Mouse (Mus musculus): ENCODE data around the gene Bmp6. TPM values are rescaled to one million over a fixed set of nuclear protein-coding genes. Genes with fewer than 3 reads are reported as not detected.

The Bmp6 gene
- polyA plus RNA-seq, 1 experiment from 2014 or later: 2.4 TPM

DNA sequence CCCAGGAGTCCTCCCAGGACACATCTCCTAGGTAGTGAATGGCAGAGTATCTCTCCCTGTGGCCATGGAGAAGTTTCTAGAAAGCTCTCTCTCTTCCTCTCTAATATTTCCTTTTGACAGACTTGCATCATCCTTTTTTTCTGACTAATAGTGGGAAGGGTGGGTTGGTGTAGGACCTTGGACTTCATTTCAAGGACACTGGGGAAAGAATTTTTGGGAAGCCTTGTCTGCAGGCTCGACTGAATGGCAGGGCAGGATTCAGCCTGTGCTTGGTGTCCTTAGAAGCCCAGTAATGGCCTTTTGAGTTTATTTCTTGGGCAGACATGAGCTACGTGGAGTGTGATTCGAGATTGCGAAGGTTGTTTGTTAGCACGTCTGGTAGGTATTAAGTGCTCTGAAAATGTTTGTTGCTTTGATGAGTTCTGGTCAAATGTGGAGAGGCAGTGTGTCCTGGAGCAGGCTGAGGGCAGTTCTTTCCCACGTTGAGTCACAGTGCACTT lies 103.7 kb downstream of the Bmp6 start:
- no peak overlapping the region for H3K9ac ChIP-seq (replicated peaks)
- 94% methylated on average over 6 of the region's 6 CpGs for WGBS
- no peaks in the 10 kb centered on the region for H3K4me1 ChIP-seq (replicated peaks)
- no peak overlapping the region for H3K27ac ChIP-seq
- H3K27me3 ChIP-seq: no peaks in the 10 kb centered on the region
- H3K36me3 ChIP-seq: no peaks in the 10 kb centered on the region
- no peak for ATAC-seq
- no peaks in the 10 kb centered on the region for H3K9me3 ChIP-seq
- H3K4me3 ChIP-seq (replicated peaks): no peak overlapping the region
- H3K4me2 ChIP-seq (replicated peaks): no peak overlapping the region

GRCm38 (mm10) chr13:38450051-38450971 lies 105.4 kb downstream of the Bmp6 start:
- Histone ChIP-seq H3K9ac (replicated peaks) (no peak overlapping the region), H3K4me3 (replicated peaks) (no peak overlapping the region), H3K27me3 (no peaks in the 10 kb centered on the region), H3K27ac (no peak overlapping the region), H3K9me3 (no peaks in the 10 kb centered on the region), H3K36me3 (no peaks in the 10 kb centered on the region), H3K4me1 (replicated peaks) (no peaks in the 10 kb centered on the region), H3K4me2 (replicated peaks) (no peak overlapping the region)
- no peak for ATAC-seq
- WGBS: 67% methylated on average over 20 of the region's 20 CpGs

GRCm38 (mm10) chr13:38451446-38451845 lies 106.5 kb downstream of the Bmp6 start:
- H3K27me3 ChIP-seq: no peaks in the 10 kb centered on the region
- no peaks in the 10 kb centered on the region for H3K36me3 ChIP-seq
- H3K27ac ChIP-seq: no peak overlapping the region
- H3K4me3 ChIP-seq (replicated peaks): no peak overlapping the region
- no peaks in the 10 kb centered on the region for H3K4me1 ChIP-seq (replicated peaks)
- no peak overlapping the region for H3K9ac ChIP-seq (replicated peaks)
- H3K4me2 ChIP-seq (replicated peaks): no peak overlapping the region
- WGBS: 71% methylated on average over 5 of the region's 5 CpGs
- ATAC-seq: no peak
- no peaks in the 10 kb centered on the region for H3K9me3 ChIP-seq

DNA sequence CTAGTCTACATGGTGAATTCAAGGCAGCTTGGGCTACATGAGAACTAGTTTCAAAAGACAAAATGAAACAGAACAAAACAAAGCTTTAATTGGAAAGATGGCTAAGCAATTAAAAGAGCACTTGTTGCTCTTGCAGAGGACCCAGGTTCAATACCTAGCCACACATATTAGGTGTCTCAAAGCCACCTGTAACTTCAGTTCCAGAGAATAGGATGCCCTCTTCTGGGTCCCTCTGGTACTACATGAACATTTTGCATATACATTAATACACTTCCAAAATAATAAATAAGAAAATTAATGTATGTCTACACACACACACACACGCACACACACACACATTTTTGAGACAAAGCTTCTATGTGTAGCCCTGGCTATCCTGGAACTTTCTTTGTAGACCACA lies 118.5 kb downstream of the Bmp6 start:
- 76% methylated on average over 1 of the region's 1 CpGs for WGBS
- ATAC-seq: no peak

DNA sequence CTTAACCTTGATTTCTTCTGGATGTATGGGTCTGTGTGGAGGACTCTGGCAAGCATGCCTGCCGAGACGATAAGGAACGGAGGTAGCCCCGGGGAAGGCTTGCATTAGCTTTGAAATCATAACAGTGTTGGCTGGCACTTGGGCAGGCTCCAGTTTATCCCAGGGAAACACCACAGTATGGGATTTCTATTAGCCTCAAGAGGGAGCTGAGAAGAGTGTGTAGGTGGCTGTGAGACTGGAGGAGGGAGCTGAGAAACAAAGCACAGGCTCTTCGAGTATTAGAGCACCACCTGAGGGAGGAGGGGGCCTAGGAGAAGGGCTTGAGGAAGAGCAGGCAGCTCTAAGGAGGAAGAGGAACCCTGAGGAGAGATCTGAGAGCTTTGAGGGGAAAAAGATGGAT lies 126.0 kb downstream of the Bmp6 start:
- H3K36me3 ChIP-seq: no peaks in the 10 kb centered on the region
- no peak overlapping the region for H3K4me2 ChIP-seq (replicated peaks)
- 84% methylated on average over 5 of the region's 5 CpGs for WGBS
- H3K9me3 ChIP-seq: no peaks in the 10 kb centered on the region
- H3K4me3 ChIP-seq (replicated peaks): no peak overlapping the region
- no peak overlapping the region for H3K27ac ChIP-seq
- H3K27me3 ChIP-seq: no peaks in the 10 kb centered on the region
- no peaks in the 10 kb centered on the region for H3K4me1 ChIP-seq (replicated peaks)
- ATAC-seq: no peak
- no peak overlapping the region for H3K9ac ChIP-seq (replicated peaks)

More for the DNA sequence above, 118.5 kb downstream of the Bmp6 start:
- no peaks in the 10 kb centered on the region for H3K9me3 ChIP-seq
- no peaks in the 10 kb centered on the region for H3K4me1 ChIP-seq (replicated peaks)
- H3K4me2 ChIP-seq (replicated peaks): no peak overlapping the region
- no peak overlapping the region for H3K9ac ChIP-seq (replicated peaks)
- H3K27me3 ChIP-seq: no peaks in the 10 kb centered on the region
- H3K4me3 ChIP-seq (replicated peaks): no peak overlapping the region
- no peak overlapping the region for H3K27ac ChIP-seq
- H3K36me3 ChIP-seq: no peaks in the 10 kb centered on the region

GRCm38 (mm10) chr13:38472636-38473035 lies 127.7 kb downstream of the Bmp6 start:
- no peak overlapping the region for H3K9ac ChIP-seq (replicated peaks)
- H3K27me3 ChIP-seq: no peaks in the 10 kb centered on the region
- no peaks in the 10 kb centered on the region for H3K9me3 ChIP-seq
- H3K4me3 ChIP-seq (replicated peaks): no peak overlapping the region
- peaks cover 4% of the 10 kb centered on the region; the same call in 1 of the 2 replicates for H3K4me1 ChIP-seq (replicated peaks)
- no peaks in the 10 kb centered on the region for H3K36me3 ChIP-seq
- no peak overlapping the region for H3K27ac ChIP-seq
- no peak overlapping the region for H3K4me2 ChIP-seq (replicated peaks)
- no peak for ATAC-seq
- 89% methylated on average over 4 of the region's 4 CpGs for WGBS

- H3K9ac ChIP-seq (replicated peaks): no peak overlapping the region
- peaks cover 4% of the 10 kb centered on the region; the same call in 1 of the 2 replicates for H3K4me1 ChIP-seq (replicated peaks)
- no peak overlapping the region for H3K4me2 ChIP-seq (replicated peaks)
- H3K9me3 ChIP-seq: no peaks in the 10 kb centered on the region
- 93% methylated on average over 6 of the region's 6 CpGs for WGBS
- no peaks in the 10 kb centered on the region for H3K27me3 ChIP-seq
- ATAC-seq: no peak
- H3K27ac ChIP-seq: no peak overlapping the region
- no peak overlapping the region for H3K4me3 ChIP-seq (replicated peaks)
- H3K36me3 ChIP-seq: no peaks in the 10 kb centered on the region
These were observed 128.6 kb downstream of the Bmp6 start for GRCm38 (mm10) chr13:38473497-38473896.

DNA sequence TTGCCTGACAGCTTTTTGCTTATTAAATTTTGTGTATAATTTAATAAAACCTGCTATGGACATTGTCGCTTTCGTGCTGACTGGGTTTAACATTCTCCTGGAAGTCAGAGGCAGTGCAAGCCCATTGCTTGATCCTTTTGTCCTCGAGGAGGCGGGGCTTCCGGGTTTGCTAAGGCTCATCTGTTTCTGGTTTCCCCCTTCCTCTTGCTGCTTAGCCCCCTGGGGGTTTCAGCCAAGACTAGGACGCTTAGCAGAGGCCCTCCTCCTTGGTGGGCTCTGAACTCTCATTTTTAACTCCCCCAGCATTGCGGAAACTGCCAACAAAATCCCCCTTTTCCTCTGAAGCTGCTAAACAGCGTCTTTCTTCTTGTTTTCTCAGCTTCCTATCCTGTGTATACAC lies 132.0 kb downstream of the Bmp6 start:
- Histone ChIP-seq H3K9ac (replicated peaks) (no peak overlapping the region), H3K4me1 (replicated peaks) (peaks cover 5% of the 10 kb centered on the region; the same call in 1 of the 2 replicates), H3K27me3 (no peaks in the 10 kb centered on the region), H3K4me3 (replicated peaks) (no peak overlapping the region), H3K4me2 (replicated peaks) (no peak overlapping the region), H3K9me3 (no peaks in the 10 kb centered on the region), H3K27ac (no peak overlapping the region), H3K36me3 (no peaks in the 10 kb centered on the region)
- no peak for ATAC-seq
- 21% methylated on average over 8 of the region's 8 CpGs for WGBS

DNA sequence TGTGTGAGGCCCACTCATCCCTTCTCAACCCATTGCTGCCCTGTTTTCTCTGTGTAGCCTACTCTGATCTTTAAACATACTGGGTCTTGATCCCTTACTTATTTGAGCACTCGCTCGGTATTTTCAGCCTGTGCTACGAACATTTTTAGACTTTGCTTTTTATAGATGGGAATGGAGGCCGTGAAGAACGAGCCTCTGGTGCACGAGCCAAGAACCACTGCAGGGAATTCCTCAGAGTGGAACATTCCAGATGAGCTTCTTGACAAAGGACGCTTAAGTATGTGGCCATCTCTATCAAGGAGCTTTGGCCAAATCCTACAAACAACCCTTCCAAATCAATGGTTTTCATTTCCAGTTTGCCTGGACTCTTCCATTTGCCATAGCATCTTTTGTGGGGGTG lies 136.1 kb downstream of the Bmp6 start:
- Histone ChIP-seq H3K9me3 (no peaks in the 10 kb centered on the region), H3K4me1 (replicated peaks) (peaks cover 8% of the 10 kb centered on the region; the same call in 1 of the 2 replicates), H3K9ac (replicated peaks) (no peak overlapping the region), H3K36me3 (no peaks in the 10 kb centered on the region), H3K4me2 (replicated peaks) (no peak overlapping the region), H3K27ac (no peak overlapping the region), H3K27me3 (no peaks in the 10 kb centered on the region), H3K4me3 (replicated peaks) (no peak overlapping the region)
- no peak for ATAC-seq
- 92% methylated on average over 7 of the region's 7 CpGs for WGBS

- H3K4me3 ChIP-seq (replicated peaks): no peak overlapping the region
- no peak for ATAC-seq
- no peak overlapping the region for H3K27ac ChIP-seq
- no peaks in the 10 kb centered on the region for H3K27me3 ChIP-seq
- H3K4me1 ChIP-seq (replicated peaks): peaks cover 8% of the 10 kb centered on the region
- H3K9me3 ChIP-seq: no peaks in the 10 kb centered on the region
- H3K9ac ChIP-seq (replicated peaks): no peak overlapping the region
- no peak overlapping the region for H3K4me2 ChIP-seq (replicated peaks)
- H3K36me3 ChIP-seq: no peaks in the 10 kb centered on the region
- 82% methylated on average over 5 of the region's 5 CpGs for WGBS
These were observed 139.8 kb downstream of the Bmp6 start for GRCm38 (mm10) chr13:38484701-38485100.

DNA sequence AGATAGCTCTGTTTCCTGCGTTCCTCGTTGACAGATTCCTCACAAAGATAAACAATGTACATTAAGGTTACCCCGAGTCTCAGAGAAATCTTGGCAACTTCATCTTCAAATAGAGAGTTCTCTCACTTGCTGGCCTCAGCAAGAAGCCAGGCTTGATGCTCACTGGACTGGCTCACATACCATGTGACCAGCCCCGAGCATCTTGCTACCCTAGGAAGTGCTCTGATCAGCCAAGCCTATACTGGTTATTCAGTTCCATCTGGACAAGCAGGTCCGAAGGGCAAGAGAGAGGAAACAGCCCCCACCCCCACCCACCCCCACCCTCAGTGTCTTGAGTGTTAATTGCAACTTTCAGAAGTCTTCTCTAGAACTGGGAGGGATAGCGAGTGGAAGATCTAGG lies 141.9 kb downstream of the Bmp6 start:
- no peak for ATAC-seq
- Histone ChIP-seq H3K36me3 (no peaks in the 10 kb centered on the region), H3K9me3 (no peaks in the 10 kb centered on the region), H3K4me1 (replicated peaks) (peaks cover 8% of the 10 kb centered on the region), H3K4me2 (replicated peaks) (no peak overlapping the region), H3K27me3 (no peaks in the 10 kb centered on the region), H3K27ac (no peak overlapping the region), H3K9ac (replicated peaks) (no peak overlapping the region), H3K4me3 (replicated peaks) (no peak overlapping the region)
- 88% methylated on average over 6 of the region's 6 CpGs for WGBS

- no peak overlapping the region for H3K27ac ChIP-seq
- H3K9me3 ChIP-seq: no peaks in the 10 kb centered on the region
- ATAC-seq: no peak
- H3K27me3 ChIP-seq: no peaks in the 10 kb centered on the region
- no peak overlapping the region for H3K4me3 ChIP-seq (replicated peaks)
- H3K4me1 ChIP-seq (replicated peaks): no peaks in the 10 kb centered on the region
- no peak overlapping the region for H3K4me2 ChIP-seq (replicated peaks)
- 62% methylated on average over 3 of the region's 3 CpGs for WGBS
- peaks cover 29% of the 10 kb centered on the region for H3K36me3 ChIP-seq
- no peak overlapping the region for H3K9ac ChIP-seq (replicated peaks)
These were observed 151.8 kb downstream of the Bmp6 start for GRCm38 (mm10) chr13:38496715-38497114.
